8 mouse cellular contexts compared by ENCODE assay signal in genomic region chr4:129250759-129251481, GRCm38 (mm10). TPM values are rescaled to one million over a fixed set of nuclear protein-coding genes. Genes with fewer than 3 reads are reported as not detected.
DNase-seq lines count a peak whose midpoint lies in the region; ATAC-seq and TF ChIP-seq lines count a peak whose summit lies in the region.

No protein-coding gene starts in this region.

- peak overlapping the region; percentile 27 for H3K4me3 ChIP-seq in bone marrow macrophage, adult 2 months (ENCODE audit: insufficient read depth, low read length)
- H3K4me3 ChIP-seq in heart, postnatal 0 days (ENCODE audit: low read depth, low read length): no peak overlapping the region
- H3K4me3 ChIP-seq in limb, embryonic 11.5 days (ENCODE audit: low read depth, low read length): peak overlapping the region; percentile 5; the same call in 1 of the 2 replicates
- no peak overlapping the region for H3K4me3 ChIP-seq in midbrain, embryonic 12.5 days

- peak overlapping the region; percentile 98 for H3K27ac ChIP-seq in bone marrow macrophage, adult 2 months (ENCODE audit: insufficient read depth, low read depth, low read length)
- no peak overlapping the region for H3K27ac ChIP-seq in heart, postnatal 0 days (ENCODE audit: low read depth)
- no peak overlapping the region for H3K27ac ChIP-seq in limb, embryonic 11.5 days (replicated peaks; ENCODE audit: low read depth, low read length)
- peak overlapping the region; percentile 54 for H3K27ac ChIP-seq in midbrain, embryonic 12.5 days (replicated peaks)

- peaks cover 69% of the 10 kb centered on the region for H3K27me3 ChIP-seq in heart, postnatal 0 days (ENCODE audit: control insufficient read depth, insufficient read depth, low read length)
- peaks cover 39% of the 10 kb centered on the region for H3K27me3 ChIP-seq in limb, embryonic 11.5 days (ENCODE audit: control insufficient read depth, insufficient read depth, low read length)
- peaks cover 56% of the 10 kb centered on the region for H3K27me3 ChIP-seq in midbrain, embryonic 12.5 days

- H3K9me3 ChIP-seq in heart, postnatal 0 days (replicated peaks; ENCODE audit: control insufficient read depth, low read length): no peaks in the 10 kb centered on the region
- no peaks in the 10 kb centered on the region for H3K9me3 ChIP-seq in limb, embryonic 11.5 days (ENCODE audit: control insufficient read depth, low read length)
- H3K9me3 ChIP-seq in midbrain, embryonic 12.5 days: no peaks in the 10 kb centered on the region

- 0 out of 2 replicates have a peak overlapping the region, but pooled peaks have one; percentile 20 for H3K4me2 ChIP-seq in heart, postnatal 0 days (ENCODE audit: low read depth, low read length)
- peak overlapping the region; percentile 30; the same call in 1 of the 2 replicates for H3K4me2 ChIP-seq in limb, embryonic 11.5 days (ENCODE audit: low read depth, severe bottlenecking)
- peak overlapping the region; percentile 35 for H3K4me2 ChIP-seq in midbrain, embryonic 12.5 days (replicated peaks)

- no peak overlapping the region for H3K9ac ChIP-seq in heart, postnatal 0 days (replicated peaks; ENCODE audit: low read depth, low read length)
- H3K9ac ChIP-seq in limb, embryonic 11.5 days (ENCODE audit: low read length): no peak overlapping the region
- no peak overlapping the region for H3K9ac ChIP-seq in midbrain, embryonic 12.5 days (replicated peaks)

- peak; percentile 77 for DNase-seq in ES-CJ7 (ENCODE audit: low read depth, low spot score)
- DNase-seq in heart, postnatal 0 days (ENCODE audit: low spot score): no peak
- no peak for DNase-seq in limb, embryonic 11.5 days (ENCODE audit: low spot score)
- DNase-seq in ovary, postnatal 36 days (ENCODE audit: low spot score): no peak
- DNase-seq in spleen, adult 18-20 months: no peak

- H3K4me1 ChIP-seq in bone marrow macrophage, adult 2 months (ENCODE audit: control insufficient read depth, insufficient read depth, low read length): peaks cover 55% of the 10 kb centered on the region
- H3K4me1 ChIP-seq in heart, postnatal 0 days (ENCODE audit: control insufficient read depth, insufficient read depth): peaks cover 4% of the 10 kb centered on the region; the same call in 1 of the 2 replicates
- H3K4me1 ChIP-seq in limb, embryonic 11.5 days (ENCODE audit: control insufficient read depth, insufficient read depth, low read length): peaks cover 11% of the 10 kb centered on the region
- peaks cover 32% of the 10 kb centered on the region for H3K4me1 ChIP-seq in midbrain, embryonic 12.5 days

- WGBS in heart, postnatal 0 days: 40% methylated on average over 15 of the region's 15 CpGs
- WGBS in limb, embryonic 11.5 days: 19% methylated on average over 15 of the region's 15 CpGs
- 11% methylated on average over 15 of the region's 15 CpGs for WGBS in midbrain, embryonic 12.5 days

- no peak for TF ChIP-seq POLR2A in bone marrow macrophage, adult 2 months (IDR thresholded peaks at IDR 0.05; ENCODE audit: borderline replicate concordance, low read depth, low read length)

- TF ChIP-seq EP300 in heart, postnatal 0 days (IDR thresholded peaks at IDR 0.05; ENCODE audit: low read depth): no peak

- TF ChIP-seq CTCF in bone marrow macrophage, adult 2 months (IDR thresholded peaks at IDR 0.05; ENCODE audit: low read depth, low read length): no peak
- TF ChIP-seq CTCF in heart, postnatal 0 days (IDR thresholded peaks at IDR 0.05; ENCODE audit: low read depth): no peak

- peak; percentile 65 for ATAC-seq in heart, postnatal 0 days (ENCODE audit: insufficient read depth, low read depth)
- ATAC-seq in limb, embryonic 11.5 days (ENCODE audit: insufficient number of reproducible peaks, low FRiP score, low TSS enrichment, low read depth): 0 out of 2 replicates have a peak, but pooled peaks have one; percentile 15
- 0 out of 2 replicates have a peak, but pooled peaks have one; percentile 13 for ATAC-seq in midbrain, embryonic 12.5 days (ENCODE audit: low FRiP score, low read depth)
- no peak for ATAC-seq in erythroblast, adult 5-6 weeks (replicated peaks; ENCODE audit: low FRiP score, poor library complexity, severe bottlenecking)

- H3K36me3 ChIP-seq in heart, postnatal 0 days (replicated peaks; ENCODE audit: control insufficient read depth, insufficient read depth, low read length): no peaks in the 10 kb centered on the region
- H3K36me3 ChIP-seq in limb, embryonic 11.5 days (ENCODE audit: control insufficient read depth, insufficient read depth, low read length): no peaks in the 10 kb centered on the region
- H3K36me3 ChIP-seq in midbrain, embryonic 12.5 days: no peaks in the 10 kb centered on the region

RNA-seq across cellular contexts. Expression of gene C77080, which starts 10.3 kb away (rescaled TPM):
- polyA plus RNA-seq in bone marrow macrophage, adult 2 months (2012; ENCODE audit: insufficient read depth, insufficient read length, missing spikeins): 5.0 and 6.3 TPM in 2 replicates
- 7.8 and 9.0 TPM in 2 replicates for total RNA-seq in heart, postnatal 0 days (2014; rRNA removed; ENCODE audit: low replicate concordance)
- 0.77 and 0.78 TPM in 2 replicates for polyA plus RNA-seq in heart, postnatal 0 days (2015; fragmentation: Nextera tagmentation; extraction: Ambion mirVana)
- 3.7 and 4.2 TPM in 2 replicates for polyA plus RNA-seq in limb, embryonic 11.5 days (2014; fragmentation: Nextera tagmentation; extraction: Ambion mirVana)
- polyA plus RNA-seq in midbrain, embryonic 12.5 days (2016; fragmentation: Nextera tagmentation; extraction: Ambion mirVana): 5.2 and 6.3 TPM in 2 replicates
- not detected in 2 replicates for total RNA-seq in erythroblast, adult 5-6 weeks (2015; ENCODE audit: low replicate concordance)
- total RNA-seq in erythroblast, adult 5-6 weeks (2017; ENCODE audit: low replicate concordance): not detected in 2 replicates

RNA-seq across cellular contexts. Expression of gene Sync, which starts 36.5 kb away (rescaled TPM):
- polyA plus RNA-seq in bone marrow macrophage, adult 2 months (2012; ENCODE audit: insufficient read depth, insufficient read length, missing spikeins): not detected in 2 replicates
- total RNA-seq in heart, postnatal 0 days (2014; rRNA removed; ENCODE audit: low replicate concordance): 1.4 and 1.9 TPM in 2 replicates
- 3.4 and 3.8 TPM in 2 replicates for polyA plus RNA-seq in heart, postnatal 0 days (2015; fragmentation: Nextera tagmentation; extraction: Ambion mirVana)
- polyA plus RNA-seq in limb, embryonic 11.5 days (2014; fragmentation: Nextera tagmentation; extraction: Ambion mirVana): 0.47 and 0.59 TPM in 2 replicates
- polyA plus RNA-seq in midbrain, embryonic 12.5 days (2016; fragmentation: Nextera tagmentation; extraction: Ambion mirVana): 0.62 and 0.66 TPM in 2 replicates
- total RNA-seq in erythroblast, adult 5-6 weeks (2015; ENCODE audit: low replicate concordance): not detected in 2 replicates
- total RNA-seq in erythroblast, adult 5-6 weeks (2017; ENCODE audit: low replicate concordance): 0.56 TPM in 1 of 2 replicates, not detected in the other

Comparison
In these comparisons a context has a peak if more than half of its experiments do, and no peak if none do; other contexts are left out.
1. H3K27ac ChIP-seq: peak in bone marrow macrophage, adult 2 months (single experiment) and midbrain, embryonic 12.5 days (single experiment); none in heart, postnatal 0 days (single experiment) and limb, embryonic 11.5 days (single experiment).
2. H3K4me3 ChIP-seq: peak in bone marrow macrophage, adult 2 months (single experiment) and limb, embryonic 11.5 days (single experiment); none in heart, postnatal 0 days (single experiment) and midbrain, embryonic 12.5 days (single experiment).
3. Peak in every context shown above with its lines, with median percentiles within 50 percentile points of each other: H3K4me2 ChIP-seq.